Mouse (Mus musculus) ovary, postnatal 36 days (tissue): Measurements from ENCODE around the gene Rps15.
"Not testable (repeated sequence)": the region's sequence is repeated elsewhere in the genome, so short reads cannot be mapped to it uniquely, and the experiment has no call there.

Experiments used
- DNase-seq: peaks from one replicate; pipeline ENCODE4 v3.0.0; 2022; ENCODE audit warnings: low spot score, mixed read lengths

Rps15 gene

GRCm38 (mm10) chr10:80292251-80293146 lies at the start of gene Rps15:
TSS of gene Rps15 (plus strand) at chr10:80292453.
- DNase-seq = peak; percentile 93

- DNase-seq = no peak
Measured at GRCm38 (mm10) chr10:80242607-80243006, 49.6 kb upstream of the Rps15 start.

GRCm38 (mm10) chr10:80244791-80245399 lies 47.4 kb upstream of the Rps15 start:
- no peak for DNase-seq

GRCm38 (mm10) chr10:80245600-80245999 lies 46.7 kb upstream of the Rps15 start:
- DNase-seq = peak; percentile 60

GRCm38 (mm10) chr10:80247849-80248248 lies 44.4 kb upstream of the Rps15 start:
- DNase-seq = no peak

GRCm38 (mm10) chr10:80248437-80248836 lies 43.8 kb upstream of the Rps15 start:
- not testable (repeated sequence) for DNase-seq

- DNase-seq = peak; percentile 91
Measured at GRCm38 (mm10) chr10:80248971-80249640, 43.1 kb upstream of the Rps15 start, which contains the start of gene Ndufs7. TSS of gene Ndufs7 (plus strand) at chr10:80249121.

- DNase-seq = no peak
Measured at GRCm38 (mm10) chr10:80250059-80250458, 42.2 kb upstream of the Rps15 start.

- no peak for DNase-seq
Measured at GRCm38 (mm10) chr10:80250573-80250972, 41.7 kb upstream of the Rps15 start.

- no peak for DNase-seq
Measured at GRCm38 (mm10) chr10:80252011-80252410, 40.2 kb upstream of the Rps15 start.

GRCm38 (mm10) chr10:80252493-80253274 lies 39.6 kb upstream of the Rps15 start:
- DNase-seq = no peak

GRCm38 (mm10) chr10:80253551-80253950 lies 38.7 kb upstream of the Rps15 start:
- DNase-seq = no peak

- DNase-seq = no peak
Measured at GRCm38 (mm10) chr10:80254331-80255297, 37.6 kb upstream of the Rps15 start.

- DNase-seq = peak; percentile 52
Measured at GRCm38 (mm10) chr10:80255881-80256535, 36.2 kb upstream of the Rps15 start.

GRCm38 (mm10) chr10:80257936-80258335 lies 34.3 kb upstream of the Rps15 start:
- no peak for DNase-seq

- no peak for DNase-seq
Measured at GRCm38 (mm10) chr10:80258752-80259462, 33.3 kb upstream of the Rps15 start.

- DNase-seq = no peak
Measured at GRCm38 (mm10) chr10:80259463-80259805, 32.8 kb upstream of the Rps15 start.

GRCm38 (mm10) chr10:80259861-80260641 lies 32.2 kb upstream of the Rps15 start:
- DNase-seq = peak; percentile 76
